Comparison of ENCODE assay signal across 8 mouse cellular contexts in the genomic region with DNA sequence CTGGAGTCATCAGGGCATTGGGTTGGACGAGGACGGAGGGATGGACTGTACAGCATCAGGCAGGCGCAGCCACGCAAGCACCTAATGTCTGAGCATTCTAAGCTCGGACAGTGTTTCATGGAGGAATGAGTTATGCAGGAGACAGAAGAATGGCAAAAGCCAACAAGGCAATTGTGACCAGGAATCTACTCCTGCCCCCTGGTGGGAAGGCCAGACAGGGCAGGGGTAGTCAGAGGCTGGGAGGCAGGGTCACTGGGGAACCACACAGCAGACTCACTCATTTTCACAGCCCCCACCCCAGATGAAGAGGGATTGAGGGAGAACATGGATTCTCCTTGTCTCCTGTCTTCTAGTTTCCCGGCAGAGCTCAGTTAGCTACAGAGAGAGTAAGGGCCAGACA. TPM values are rescaled to one million over a fixed set of nuclear protein-coding genes. Genes with fewer than 3 reads are reported as not detected.
DNase-seq lines count a peak whose midpoint lies in the region; ATAC-seq and TF ChIP-seq lines count a peak whose summit lies in the region.

No protein-coding gene starts in this region.

- H3K36me3 ChIP-seq in heart, postnatal 0 days (replicated peaks; ENCODE audit: control insufficient read depth, insufficient read depth, low read length) = no peaks in the 10 kb centered on the region
- H3K36me3 ChIP-seq in midbrain, embryonic 10.5 days = no peaks in the 10 kb centered on the region
- no peaks in the 10 kb centered on the region for H3K36me3 ChIP-seq in forebrain, embryonic 15.5 days

- no peak overlapping the region for H3K9ac ChIP-seq in heart, postnatal 0 days (replicated peaks; ENCODE audit: low read depth, low read length)
- no peak overlapping the region for H3K9ac ChIP-seq in forebrain, embryonic 15.5 days (replicated peaks)

- peak; percentile 37 for DNase-seq in heart, postnatal 0 days (ENCODE audit: low spot score)
- no peak for DNase-seq in heart, adult 11 months
- peak; percentile 44 for DNase-seq in ES-CJ7 (ENCODE audit: low read depth, low spot score)
- peak; percentile 77 for DNase-seq in induced T-regulatory cell, adult 2 months (ENCODE audit: low read depth)
- DNase-seq in midbrain, embryonic 10.5 days (ENCODE audit: low spot score) = no peak
- no peak for DNase-seq in ovary, postnatal 10 days (ENCODE audit: low spot score)

- WGBS in heart, postnatal 0 days = 62% methylated on average over 6 of the region's 6 CpGs
- 76% methylated on average over 6 of the region's 6 CpGs for WGBS in midbrain, embryonic 10.5 days
- WGBS in forebrain, embryonic 15.5 days = 76% methylated on average over 6 of the region's 6 CpGs

- H3K27me3 ChIP-seq in heart, postnatal 0 days (ENCODE audit: control insufficient read depth, insufficient read depth, low read length) = no peaks in the 10 kb centered on the region
- no peaks in the 10 kb centered on the region for H3K27me3 ChIP-seq in midbrain, embryonic 10.5 days (ENCODE audit: low read depth, poor library complexity, severe bottlenecking)
- no peaks in the 10 kb centered on the region for H3K27me3 ChIP-seq in forebrain, embryonic 15.5 days

- H3K4me3 ChIP-seq in heart, postnatal 0 days (ENCODE audit: low read depth, low read length) = no peak overlapping the region
- no peak overlapping the region for H3K4me3 ChIP-seq in midbrain, embryonic 10.5 days
- no peak overlapping the region for H3K4me3 ChIP-seq in forebrain, embryonic 15.5 days

- no peak for TF ChIP-seq EP300 in heart, postnatal 0 days (IDR thresholded peaks at IDR 0.05; ENCODE audit: low read depth)

- peak; percentile 72 for TF ChIP-seq CTCF in heart, postnatal 0 days (IDR thresholded peaks at IDR 0.05; ENCODE audit: low read depth)

- H3K9me3 ChIP-seq in heart, postnatal 0 days (replicated peaks; ENCODE audit: control insufficient read depth, low read length) = no peaks in the 10 kb centered on the region
- no peaks in the 10 kb centered on the region for H3K9me3 ChIP-seq in midbrain, embryonic 10.5 days (replicated peaks)
- no peaks in the 10 kb centered on the region for H3K9me3 ChIP-seq in forebrain, embryonic 15.5 days

- H3K4me1 ChIP-seq in heart, postnatal 0 days (ENCODE audit: control insufficient read depth, insufficient read depth) = peaks cover 7% of the 10 kb centered on the region; the same call in 1 of the 2 replicates
- peaks cover 35% of the 10 kb centered on the region for H3K4me1 ChIP-seq in midbrain, embryonic 10.5 days
- H3K4me1 ChIP-seq in forebrain, embryonic 15.5 days = peaks cover 11% of the 10 kb centered on the region

- no peak overlapping the region for H3K4me2 ChIP-seq in heart, postnatal 0 days (ENCODE audit: low read depth, low read length)
- no peak overlapping the region for H3K4me2 ChIP-seq in forebrain, embryonic 15.5 days (replicated peaks)

- ATAC-seq in heart, postnatal 0 days (ENCODE audit: insufficient read depth, low read depth) = no peak
- ATAC-seq in neutrophil, adult 5-6 weeks (ENCODE audit: extremely low read depth, insufficient number of reproducible peaks, low FRiP score, poor library complexity, severe bottlenecking) = peak; percentile 30; the same call in 1 of the 2 replicates
- no peak for ATAC-seq in forebrain, embryonic 15.5 days (replicated peaks)

- no peak overlapping the region for H3K27ac ChIP-seq in heart, postnatal 0 days (ENCODE audit: low read depth)
- H3K27ac ChIP-seq in midbrain, embryonic 10.5 days (replicated peaks) = no peak overlapping the region
- H3K27ac ChIP-seq in forebrain, embryonic 15.5 days (replicated peaks) = no peak overlapping the region

RNA-seq across cellular contexts. Expression of a gene that starts 4.7 kb away (rescaled TPM):
- 4.4 and 9.4 TPM in 2 replicates for total RNA-seq in heart, postnatal 0 days (2014; rRNA removed; ENCODE audit: low replicate concordance)
- 1.3 and 1.4 TPM in 2 replicates for polyA plus RNA-seq in heart, postnatal 0 days (2015; fragmentation: Nextera tagmentation; extraction: Ambion mirVana)
- 43.5 and 50.7 TPM in 2 replicates for total RNA-seq in neutrophil, adult 5-6 weeks (2017)
- 4.4 and 5.4 TPM in 2 replicates for polyA plus RNA-seq in midbrain, embryonic 10.5 days (2016; fragmentation: Nextera tagmentation; extraction: Ambion mirVana)
- polyA plus RNA-seq in forebrain, embryonic 15.5 days (2015; fragmentation: Nextera tagmentation; extraction: Ambion mirVana) = 3.7 and 3.9 TPM in 2 replicates

RNA-seq across cellular contexts. Expression of a gene that starts 53.7 kb away (rescaled TPM):
- total RNA-seq in heart, postnatal 0 days (2014; rRNA removed; ENCODE audit: low replicate concordance) = not detected in 2 replicates
- not detected in 2 replicates for polyA plus RNA-seq in heart, postnatal 0 days (2015; fragmentation: Nextera tagmentation; extraction: Ambion mirVana)
- not detected in 2 replicates for total RNA-seq in neutrophil, adult 5-6 weeks (2017)
- polyA plus RNA-seq in midbrain, embryonic 10.5 days (2016; fragmentation: Nextera tagmentation; extraction: Ambion mirVana) = not detected in 2 replicates
- polyA plus RNA-seq in forebrain, embryonic 15.5 days (2015; fragmentation: Nextera tagmentation; extraction: Ambion mirVana) = 0.15 and 0.38 TPM in 2 replicates

Comparison
In these comparisons a context has a peak if more than half of its experiments do, and no peak if none do; other contexts are left out.
1. DNase-seq: peak in heart, postnatal 0 days (single experiment), ES-CJ7 (single experiment) and induced T-regulatory cell, adult 2 months (single experiment); none in heart, adult 11 months (single experiment), midbrain, embryonic 10.5 days (single experiment) and ovary, postnatal 10 days (single experiment).